Mouse (Mus musculus) cerebellum, postnatal 14 days (tissue): ENCODE data around the gene Kcnmb4.

ENCODE experiments used
- DNase-seq, 2 experiments: peaks; one replicate each; pipeline ENCODE4 v3.0.0; 2021; ENCODE audit warnings: mixed read lengths in 2 of 2

The Kcnmb4 gene

DNA sequence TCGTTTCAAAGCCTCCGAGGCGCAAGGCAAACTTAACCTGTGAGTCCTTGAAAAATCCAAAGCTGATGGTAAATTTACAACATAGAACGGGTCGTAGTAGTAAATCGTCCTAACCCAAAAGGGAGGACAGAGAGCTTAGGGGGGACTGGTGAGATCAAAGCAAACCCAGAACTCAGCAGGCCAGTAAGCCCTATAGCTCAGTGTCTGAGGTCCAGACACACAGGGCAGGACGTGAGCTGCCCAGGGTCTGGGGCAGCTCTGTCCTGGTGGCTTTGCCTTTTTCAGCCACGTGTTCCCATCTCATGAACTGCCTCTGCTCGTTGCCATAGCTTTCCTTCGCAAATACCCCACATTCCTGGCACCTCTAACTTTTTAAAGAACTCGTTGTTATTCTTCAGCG is 75.7 kb downstream of the Kcnmb4 start:
- DNase-seq = no peak

DNA sequence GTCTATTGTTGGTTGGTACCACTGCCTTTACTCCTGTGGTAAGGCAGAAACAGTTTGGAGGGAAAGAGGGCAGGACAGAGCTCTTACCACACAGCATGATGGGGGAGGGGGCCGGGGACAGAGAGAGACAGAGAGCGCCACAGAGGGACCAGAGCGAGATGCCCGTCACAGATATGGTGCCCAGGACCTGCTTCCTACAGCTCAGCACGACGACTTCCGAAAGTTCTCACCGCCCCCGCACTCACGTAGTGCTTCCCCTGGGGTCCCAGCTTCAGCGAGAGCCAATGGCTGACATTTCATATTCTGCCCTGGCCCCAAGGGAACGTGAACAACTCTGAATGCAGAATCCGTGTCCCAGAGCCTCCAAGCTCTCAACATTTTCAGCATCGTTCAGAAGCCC is 76.1 kb downstream of the Kcnmb4 start:
- no peak for DNase-seq

DNA sequence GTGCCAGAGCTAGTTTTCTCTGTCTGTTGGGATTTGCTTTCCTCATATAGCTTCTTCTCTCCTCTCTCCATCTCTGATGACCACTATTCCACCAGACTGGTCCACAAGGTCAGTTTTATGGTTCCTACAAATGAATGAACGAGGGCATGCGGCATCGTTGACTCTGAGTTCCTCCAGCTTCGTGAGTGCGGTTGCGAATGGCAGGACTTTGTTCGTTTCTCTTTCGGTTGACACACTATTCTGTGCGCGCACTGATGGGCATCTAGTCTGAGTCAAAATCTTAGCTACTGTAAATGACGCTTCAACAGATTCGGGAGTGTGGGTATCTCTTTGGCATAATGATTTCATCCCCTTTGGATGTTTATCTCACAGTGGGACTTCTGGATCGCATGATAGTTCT is 76.7 kb downstream of the Kcnmb4 start:
- DNase-seq = no peak

DNA sequence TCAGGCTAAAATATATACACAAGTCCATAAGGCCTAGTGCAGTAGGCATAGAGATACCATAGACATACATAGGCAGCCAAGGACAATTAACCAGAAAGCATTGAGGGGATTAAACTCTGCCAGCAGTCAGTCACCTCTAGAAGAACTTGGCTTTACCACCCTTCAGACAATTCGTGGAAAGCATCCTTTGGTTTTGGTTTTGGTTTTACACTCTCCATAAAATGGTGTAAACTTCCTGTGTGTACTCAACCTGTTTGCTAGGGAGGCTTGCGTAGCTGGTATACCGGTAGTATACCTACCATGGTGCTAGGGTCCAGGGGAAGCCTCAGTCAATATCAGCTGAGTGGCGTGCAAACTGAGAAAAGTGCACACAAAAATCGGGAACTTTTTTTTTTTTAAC is 77.4 kb downstream of the Kcnmb4 start:
- DNase-seq = no peak

DNA sequence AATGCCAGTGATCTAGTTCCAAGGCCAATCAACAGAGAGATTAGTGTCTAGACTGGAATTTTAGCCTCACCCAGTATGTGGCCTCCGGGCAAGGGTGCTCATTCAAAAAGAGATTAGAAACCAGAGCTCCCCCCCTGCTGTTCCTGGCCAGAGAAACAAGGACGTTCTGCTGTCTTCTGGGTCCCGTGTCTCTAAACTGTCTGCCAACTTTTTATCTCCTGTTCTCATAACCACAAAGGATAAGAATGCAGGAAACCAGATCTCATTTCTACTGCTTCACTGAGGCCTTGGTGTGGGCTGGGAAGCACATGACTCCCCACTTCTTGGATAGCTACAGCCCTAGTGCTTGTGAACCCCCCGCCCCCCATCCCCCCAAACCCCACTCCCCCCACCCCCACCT is 79.1 kb downstream of the Kcnmb4 start:
- DNase-seq = no peak

DNA sequence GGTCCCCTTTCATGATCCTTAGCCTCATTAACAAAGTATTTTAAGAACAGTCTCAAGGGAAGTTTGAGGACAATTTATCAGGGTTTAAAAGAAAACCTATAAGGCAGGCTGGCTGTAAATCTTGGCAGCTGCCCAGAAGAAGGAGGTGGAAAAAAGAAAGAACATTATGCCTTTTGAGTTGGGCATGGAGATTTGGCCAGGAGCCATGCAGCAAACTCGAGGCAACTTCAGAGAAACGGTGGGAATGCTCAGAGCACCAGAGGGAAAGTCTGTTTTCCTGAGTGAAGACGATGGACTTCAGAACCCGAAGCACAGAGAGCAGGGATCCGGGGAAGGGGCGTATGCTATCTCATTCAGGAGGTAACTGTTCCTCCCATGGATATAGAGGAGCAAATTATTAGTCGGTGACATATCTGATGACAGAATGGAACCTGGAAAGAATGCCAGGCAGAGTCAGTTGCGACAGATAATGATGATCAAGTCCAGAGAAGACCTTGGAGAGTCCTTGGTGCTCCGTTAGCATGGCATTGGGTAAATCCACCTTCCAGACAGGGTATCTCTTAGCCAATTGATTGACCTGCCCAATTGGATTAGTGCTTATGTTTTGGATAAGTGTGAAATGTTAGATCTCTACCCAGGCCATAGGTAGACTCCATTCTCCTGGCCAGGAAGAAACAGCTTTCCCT is 79.7 kb downstream of the Kcnmb4 start:
- DNase-seq = no peak

GRCm38 (mm10) chr10:116388840-116389239 is 84.8 kb downstream of the Kcnmb4 start:
- no peak for DNase-seq

GRCm38 (mm10) chr10:116386391-116386885 is 87.2 kb downstream of the Kcnmb4 start:
- DNase-seq = peak; percentile 45 to 48

- DNase-seq = no peak
These were observed 89.3 kb downstream of the Kcnmb4 start for GRCm38 (mm10) chr10:116384401-116384800.

DNA sequence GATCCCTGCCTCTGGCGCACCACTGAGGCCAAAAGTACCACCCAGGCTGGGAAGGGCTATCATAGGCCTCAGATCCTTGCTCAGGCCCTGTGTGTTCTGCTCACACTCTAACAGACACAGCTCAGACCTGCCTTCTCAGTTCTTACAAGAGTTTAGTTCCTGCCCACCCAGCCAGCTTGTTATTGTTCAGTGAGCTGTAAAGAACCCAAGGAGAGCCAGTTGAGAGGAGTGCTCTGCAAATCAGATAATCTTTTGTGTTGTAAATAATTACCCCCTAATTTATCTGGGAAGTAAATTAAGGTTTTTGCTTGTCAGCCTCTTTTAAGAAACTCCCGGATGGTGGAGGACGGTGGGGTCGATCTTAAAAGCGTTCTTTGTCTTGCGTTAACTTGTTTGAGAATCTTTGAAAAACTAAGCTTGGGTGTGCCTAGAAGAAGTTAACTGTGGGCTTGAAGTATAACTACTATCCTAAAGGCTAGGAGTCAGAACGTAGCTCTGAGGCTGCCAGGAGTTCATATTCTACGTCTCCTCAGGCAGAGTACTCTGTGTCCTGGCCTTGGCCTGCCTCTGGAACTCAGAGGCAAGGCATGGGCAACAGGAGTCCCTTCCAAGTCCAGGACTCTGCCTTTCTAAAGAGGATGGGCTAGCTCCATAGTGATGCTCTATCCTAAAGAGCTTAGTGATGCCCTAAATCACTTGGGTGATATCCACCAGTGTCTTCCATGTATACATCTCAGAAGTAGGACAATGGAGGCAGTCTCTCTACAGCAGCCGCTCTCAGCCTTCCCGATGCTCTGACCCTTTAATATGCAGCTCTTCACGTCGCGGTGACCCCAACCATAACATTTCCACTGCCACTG is 90.6 kb downstream of the Kcnmb4 start:
- no peak for DNase-seq

- no peak for DNase-seq
These were observed 96.8 kb downstream of the Kcnmb4 start for GRCm38 (mm10) chr10:116376853-116377252.

DNA sequence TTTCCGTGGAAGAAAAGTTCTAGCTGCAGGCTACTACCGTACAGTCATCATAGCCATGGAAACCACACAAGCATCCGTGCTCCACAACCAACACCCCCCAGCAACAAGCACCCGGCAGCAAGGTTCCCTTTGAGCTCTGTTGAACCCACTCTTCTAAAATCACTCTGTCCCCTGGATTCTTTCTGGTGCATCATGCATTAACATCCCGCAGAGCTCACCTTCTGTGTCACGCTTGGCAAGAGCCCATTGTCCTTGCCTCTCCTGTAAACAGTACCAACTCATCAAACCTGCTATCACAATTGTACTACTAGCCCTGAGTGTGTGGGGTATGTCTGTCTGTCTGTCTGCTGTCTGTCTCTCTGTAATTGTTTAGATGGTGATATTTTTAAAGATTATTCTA is 99.6 kb downstream of the Kcnmb4 start:
- DNase-seq = peak; percentile 31 to 52

GRCm38 (mm10) chr10:116370991-116371725 is 102.5 kb downstream of the Kcnmb4 start:
- DNase-seq = no peak
